Mouse (Mus musculus): ENCODE results near the gene 4921530L21Rik. TPM values are rescaled to one million over a fixed set of nuclear protein-coding genes. Genes with fewer than 3 reads are reported as not detected.

Gene 4921530L21Rik
- not detected in 2 replicates for polyA plus RNA-seq (2012; rRNA removed)

DNA sequence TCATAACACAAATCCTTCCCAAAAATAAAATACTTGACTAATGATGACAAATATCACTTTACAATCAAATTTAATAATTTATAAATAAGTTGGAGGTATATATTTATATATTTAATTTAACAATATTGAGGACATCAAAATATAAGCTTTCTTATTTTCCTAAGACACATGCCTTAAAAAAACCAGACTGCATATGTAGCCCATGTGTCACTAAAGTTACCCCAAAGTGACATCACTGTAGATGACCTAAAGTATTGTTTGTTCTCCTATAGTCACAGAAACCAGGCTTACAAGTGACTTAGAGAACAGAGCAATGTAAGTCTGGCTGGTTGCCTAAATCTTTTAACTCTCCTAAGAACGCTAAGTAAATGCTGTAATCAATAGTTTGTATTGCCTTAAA, at the start of gene 4921530L21Rik:
4921530L21Rik (plus strand) TSS at position 301 of the 400 bp plus-strand sequence.
- no peak for DNase-seq
- no peaks in the 10 kb centered on the region for H3K36me3 ChIP-seq (ENCODE audit: control insufficient read depth, insufficient read depth, low read length)
- no peaks in the 10 kb centered on the region for H3K27me3 ChIP-seq (ENCODE audit: control insufficient read depth, insufficient read depth, low read length)
- H3K4me1 ChIP-seq (replicated peaks; ENCODE audit: control insufficient read depth, insufficient read depth, low read length) = no peaks in the 10 kb centered on the region
- WGBS = 97% methylated on average over 1 of the region's 1 CpGs
- H3K27ac ChIP-seq (ENCODE audit: control insufficient read depth, insufficient read depth, low read length) = no peak within 1 kb of the TSS
- TF ChIP-seq POLR2A (IDR thresholded peaks at IDR 0.05; ENCODE audit: control insufficient read depth, extremely low read depth, insufficient read depth, low read length, poor library complexity) = no peak
- no peak for TF ChIP-seq CTCF (IDR thresholded peaks at IDR 0.05; ENCODE audit: borderline replicate concordance, control insufficient read depth, extremely low read depth, insufficient read depth, low read length, poor library complexity)
- no peak within 1 kb of the TSS for H3K4me3 ChIP-seq (ENCODE audit: control insufficient read depth, insufficient read depth, low read length)

DNA sequence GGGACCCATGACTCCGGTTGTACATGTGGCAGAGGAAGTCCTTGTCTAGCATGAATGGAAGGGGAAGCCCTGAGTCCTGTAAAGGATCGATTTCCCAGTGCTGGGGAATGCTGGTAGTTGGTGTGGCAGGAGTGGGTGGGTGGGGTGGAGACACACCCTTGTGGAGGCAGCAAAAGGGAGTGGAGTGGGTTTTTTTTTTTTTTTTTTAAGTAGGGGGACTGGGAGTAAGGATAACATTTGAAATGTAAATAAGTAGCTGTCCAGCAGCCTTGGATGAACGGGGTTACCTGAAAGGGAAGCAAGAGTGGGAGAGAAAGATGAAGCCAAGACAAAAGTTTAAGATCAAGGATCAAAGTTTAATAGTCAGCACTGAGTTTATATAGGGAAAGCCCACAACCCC, 47.2 kb upstream of the 4921530L21Rik start:
- Histone ChIP-seq H3K4me3 (ENCODE audit: control insufficient read depth, insufficient read depth, low read length) (no peak overlapping the region), H3K36me3 (ENCODE audit: control insufficient read depth, insufficient read depth, low read length) (no peaks in the 10 kb centered on the region), H3K4me1 (replicated peaks; ENCODE audit: control insufficient read depth, insufficient read depth, low read length) (no peaks in the 10 kb centered on the region), H3K27me3 (ENCODE audit: control insufficient read depth, insufficient read depth, low read length) (no peaks in the 10 kb centered on the region), H3K27ac (ENCODE audit: control insufficient read depth, insufficient read depth, low read length) (no peak overlapping the region)
- WGBS = 83% methylated on average over 3 of the region's 3 CpGs
- no peak for DNase-seq
- no peak for TF ChIP-seq POLR2A (IDR thresholded peaks at IDR 0.05; ENCODE audit: control insufficient read depth, extremely low read depth, insufficient read depth, low read length, poor library complexity)
- TF ChIP-seq CTCF (IDR thresholded peaks at IDR 0.05; ENCODE audit: borderline replicate concordance, control insufficient read depth, extremely low read depth, insufficient read depth, low read length, poor library complexity) = no peak

DNA sequence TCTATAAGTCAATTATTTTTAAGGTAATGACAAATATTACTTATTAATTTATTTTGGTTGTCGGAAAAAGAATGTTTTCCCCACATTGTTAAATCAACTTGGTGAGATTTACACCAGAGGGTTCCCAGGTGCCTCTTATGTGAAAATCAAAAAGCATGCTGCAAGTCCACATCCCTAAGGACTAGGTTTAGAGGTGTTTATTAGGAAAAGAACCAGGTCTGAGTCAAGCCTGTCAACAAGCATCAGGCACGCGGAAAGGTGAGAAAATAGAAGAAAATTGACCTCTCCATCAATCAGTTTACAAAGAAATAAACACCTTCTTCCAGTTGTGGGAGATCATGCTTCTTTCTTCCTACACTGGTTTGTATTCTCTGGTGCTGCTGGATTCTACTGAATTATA, 18.1 kb upstream of the 4921530L21Rik start:
- DNase-seq = no peak
- TF ChIP-seq POLR2A (IDR thresholded peaks at IDR 0.05; ENCODE audit: control insufficient read depth, extremely low read depth, insufficient read depth, low read length, poor library complexity) (no peak), CTCF (IDR thresholded peaks at IDR 0.05; ENCODE audit: borderline replicate concordance, control insufficient read depth, extremely low read depth, insufficient read depth, low read length, poor library complexity) (no peak)
- WGBS = 91% methylated on average over 3 of the region's 3 CpGs

DNA sequence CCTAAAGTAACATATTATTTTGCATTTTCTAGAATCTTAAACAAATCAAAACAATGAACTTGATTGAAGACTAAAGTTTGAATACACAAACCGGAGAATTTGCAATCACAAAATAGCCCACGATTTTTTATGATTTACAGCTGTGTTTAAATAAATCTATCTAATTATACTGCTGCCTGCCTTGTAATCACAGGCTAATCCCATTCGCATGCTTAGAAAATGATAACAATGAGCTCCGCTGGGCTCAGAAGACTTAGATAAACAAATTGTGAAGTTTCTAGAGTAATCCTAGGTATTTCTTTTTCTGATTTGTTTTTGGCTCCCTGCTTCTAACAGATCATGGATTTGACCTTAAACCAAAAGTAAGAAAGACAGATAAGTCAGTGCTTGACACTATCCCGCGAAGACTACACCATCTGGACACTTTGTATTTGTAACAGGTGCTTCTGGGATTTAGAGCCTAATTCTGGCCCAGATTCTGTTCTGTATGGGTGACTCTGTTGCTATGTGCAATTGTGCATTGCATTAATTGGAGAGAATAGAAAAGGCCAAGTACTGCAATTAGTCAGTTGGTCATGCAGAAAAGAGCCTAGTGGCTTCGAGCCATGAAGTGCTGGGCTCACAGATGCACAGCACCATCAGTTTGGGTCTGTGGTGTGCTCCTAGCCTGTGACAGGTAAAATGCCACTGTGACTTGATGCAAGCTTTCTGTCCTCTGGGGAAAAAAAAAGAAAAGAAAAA, 15.2 kb upstream of the 4921530L21Rik start:
- H3K27ac ChIP-seq (ENCODE audit: control insufficient read depth, insufficient read depth, low read length) = no peak overlapping the region
- TF ChIP-seq CTCF (IDR thresholded peaks at IDR 0.05; ENCODE audit: borderline replicate concordance, control insufficient read depth, extremely low read depth, insufficient read depth, low read length, poor library complexity) = no peak
- no peaks in the 10 kb centered on the region for H3K36me3 ChIP-seq (ENCODE audit: control insufficient read depth, insufficient read depth, low read length)
- H3K4me3 ChIP-seq (ENCODE audit: control insufficient read depth, insufficient read depth, low read length) = no peak overlapping the region
- WGBS = 90% methylated on average over 7 of the region's 7 CpGs
- no peaks in the 10 kb centered on the region for H3K27me3 ChIP-seq (ENCODE audit: control insufficient read depth, insufficient read depth, low read length)
- DNase-seq = no peak
- no peaks in the 10 kb centered on the region for H3K4me1 ChIP-seq (replicated peaks; ENCODE audit: control insufficient read depth, insufficient read depth, low read length)

More for the DNA sequence above, 18.1 kb upstream of the 4921530L21Rik start:
- H3K36me3 ChIP-seq (ENCODE audit: control insufficient read depth, insufficient read depth, low read length) = no peaks in the 10 kb centered on the region
- no peak overlapping the region for H3K4me3 ChIP-seq (ENCODE audit: control insufficient read depth, insufficient read depth, low read length)
- no peak overlapping the region for H3K27ac ChIP-seq (ENCODE audit: control insufficient read depth, insufficient read depth, low read length)
- H3K27me3 ChIP-seq (ENCODE audit: control insufficient read depth, insufficient read depth, low read length) = no peaks in the 10 kb centered on the region
- no peaks in the 10 kb centered on the region for H3K4me1 ChIP-seq (replicated peaks; ENCODE audit: control insufficient read depth, insufficient read depth, low read length)

DNA sequence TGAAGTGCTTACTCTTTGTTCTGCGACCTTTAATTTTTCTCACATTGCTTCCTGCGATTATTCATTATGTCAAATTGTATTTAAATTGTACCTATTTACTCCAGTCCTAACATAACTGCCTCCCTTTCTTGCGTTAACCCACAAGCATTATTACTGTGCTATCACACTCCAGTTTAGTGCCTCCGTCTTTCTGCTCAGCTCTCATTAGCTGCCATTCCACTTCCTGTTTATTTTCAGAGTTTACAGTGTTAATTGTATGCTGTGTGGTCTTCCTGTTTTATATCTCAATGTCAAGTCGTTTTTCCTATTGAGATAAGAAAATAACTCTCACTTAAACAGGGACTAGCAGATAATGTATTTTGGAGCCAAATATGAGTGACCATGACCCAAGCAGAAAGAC, 9.0 kb upstream of the 4921530L21Rik start:
- TF ChIP-seq POLR2A (IDR thresholded peaks at IDR 0.05; ENCODE audit: control insufficient read depth, extremely low read depth, insufficient read depth, low read length, poor library complexity) (no peak), CTCF (IDR thresholded peaks at IDR 0.05; ENCODE audit: borderline replicate concordance, control insufficient read depth, extremely low read depth, insufficient read depth, low read length, poor library complexity) (no peak)
- WGBS = 61% methylated on average over 5 of the region's 5 CpGs
- DNase-seq = no peak
- Histone ChIP-seq H3K4me1 (replicated peaks; ENCODE audit: control insufficient read depth, insufficient read depth, low read length) (no peaks in the 10 kb centered on the region), H3K36me3 (ENCODE audit: control insufficient read depth, insufficient read depth, low read length) (no peaks in the 10 kb centered on the region), H3K27me3 (ENCODE audit: control insufficient read depth, insufficient read depth, low read length) (no peaks in the 10 kb centered on the region), H3K27ac (ENCODE audit: control insufficient read depth, insufficient read depth, low read length) (no peak overlapping the region), H3K4me3 (ENCODE audit: control insufficient read depth, insufficient read depth, low read length) (no peak overlapping the region)

DNA sequence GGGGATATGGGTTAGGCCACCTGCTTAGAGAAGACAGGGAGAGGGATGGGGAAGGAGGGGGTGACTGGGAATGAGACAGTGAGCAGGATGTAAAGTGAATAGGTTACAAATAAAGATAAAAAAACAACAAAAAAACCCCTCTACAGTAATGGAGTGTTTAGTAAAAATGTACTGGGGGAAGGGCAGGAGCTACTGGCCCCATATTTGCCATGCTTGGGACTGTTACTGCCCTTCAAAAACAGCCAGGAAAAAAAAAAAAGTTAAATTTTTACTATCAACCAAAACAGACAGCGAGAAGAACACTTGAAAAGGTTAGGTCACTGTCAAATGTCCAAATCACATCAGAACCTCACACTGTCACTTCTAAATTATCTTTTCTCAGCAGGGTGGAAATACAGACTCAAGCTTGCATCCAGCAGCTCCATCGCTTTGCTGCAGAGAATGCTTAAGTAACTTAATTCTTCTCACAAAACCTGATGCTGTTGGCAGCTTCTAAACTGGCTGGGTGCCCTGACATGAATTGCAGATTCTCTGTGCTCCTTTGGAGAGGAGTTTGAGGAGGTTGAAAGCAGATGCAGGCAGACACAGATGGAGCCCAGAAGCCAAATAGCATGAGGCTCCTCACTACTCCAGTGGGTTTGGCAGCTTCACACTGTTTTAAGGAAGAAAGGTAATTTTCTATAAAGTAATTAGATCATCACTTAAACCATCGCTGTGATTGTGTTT, 4.1 kb upstream of the 4921530L21Rik start:
- Histone ChIP-seq H3K4me1 (replicated peaks; ENCODE audit: control insufficient read depth, insufficient read depth, low read length) (no peaks in the 10 kb centered on the region), H3K36me3 (ENCODE audit: control insufficient read depth, insufficient read depth, low read length) (no peaks in the 10 kb centered on the region), H3K4me3 (ENCODE audit: control insufficient read depth, insufficient read depth, low read length) (no peak overlapping the region), H3K27ac (ENCODE audit: control insufficient read depth, insufficient read depth, low read length) (no peak overlapping the region), H3K27me3 (ENCODE audit: control insufficient read depth, insufficient read depth, low read length) (no peaks in the 10 kb centered on the region)
- no peak for DNase-seq
- TF ChIP-seq POLR2A (IDR thresholded peaks at IDR 0.05; ENCODE audit: control insufficient read depth, extremely low read depth, insufficient read depth, low read length, poor library complexity) (no peak), CTCF (IDR thresholded peaks at IDR 0.05; ENCODE audit: borderline replicate concordance, control insufficient read depth, extremely low read depth, insufficient read depth, low read length, poor library complexity) (no peak)
- WGBS = 84% methylated on average over 3 of the region's 3 CpGs

All from thymus, adult 2 months (tissue).